Mouse (Mus musculus) embryonic facial prominence, embryonic 15.5 days (tissue): ENCODE data around the gene Qsox1. TPM values are rescaled to one million over a fixed set of nuclear protein-coding genes. Genes with fewer than 3 reads are reported as not detected.

Experiments used
- ATAC-seq: fragments of 200-750 bp; cut with Nextera tagmentation; 2 replicates; pipeline ENCODE4 v1.8.0; 2017; ENCODE audit warnings: low read depth, moderate TSS enrichment; ENCODE audit not compliant: insufficient number of reproducible peaks, low FRiP score, low TSS enrichment
- H3K27ac ChIP-seq: fragments of 300-500 bp; sonication (generic); replicated peaks from 2 replicates; pipeline ENCODE4 v1.5.1; 2015; ENCODE audit warnings: mild to moderate bottlenecking, inconsistent platforms
- H3K27me3 ChIP-seq: fragments of 300-500 bp; sonication (generic); 2 replicates; pipeline ENCODE4 v1.6.1; 2015; ENCODE audit warnings: inconsistent platforms
- H3K36me3 ChIP-seq: fragments of 300-500 bp; sonication (generic); 2 replicates; pipeline ENCODE4 v1.6.1; 2015; ENCODE audit warnings: mild to moderate bottlenecking, inconsistent platforms
- H3K4me1 ChIP-seq: fragments of 300-500 bp; sonication (generic); 2 replicates; pipeline ENCODE4 v1.6.1; 2015; ENCODE audit warnings: inconsistent platforms
- H3K4me2 ChIP-seq: fragments of 300-500 bp; sonication (generic); replicated peaks from 2 replicates; pipeline ENCODE4 v1.6.1; 2015; ENCODE audit warnings: mild to moderate bottlenecking, inconsistent platforms
- H3K4me3 ChIP-seq: fragments of 300-500 bp; sonication (generic); replicated peaks from 2 replicates; pipeline ENCODE4 v1.5.1; 2015; ENCODE audit warnings: mild to moderate bottlenecking, inconsistent platforms
- H3K9ac ChIP-seq: fragments of 300-500 bp; sonication (generic); 2 replicates; pipeline ENCODE4 v1.6.1; 2015; ENCODE audit warnings: inconsistent platforms
- H3K9me3 ChIP-seq: fragments of 300-500 bp; sonication (generic); replicated peaks from 2 replicates; pipeline ENCODE4 v1.6.1; 2016; ENCODE audit warnings: inconsistent platforms
- WGBS: fragments of 180-500 bp; shearing (Covaris S2); methylation state at CpG from one replicate; pipeline ENCODE4 v1.1.7; 2015; 5-methylcytosine and 5-hydroxymethylcytosine counted together
- polyA plus RNA-seq: library from polyadenylated mRNA; unstranded; fragments of >200 nt; fragmentation: Nextera tagmentation; extraction: Ambion mirVana; gene quantifications from 2 replicates; pipeline ENCODE4 v1.2.1, GENCODE M21; 2015

The Qsox1 gene
- polyA plus RNA-seq, 1 experiment from 2014 or later, result 41.4 TPM

GRCm38 (mm10) chr1:155825940-155826716 lies 13.4 kb upstream of the Qsox1 start:
- Histone ChIP-seq H3K27me3 (no peaks in the 10 kb centered on the region), H3K36me3 (no peaks in the 10 kb centered on the region), H3K9ac (no peak overlapping the region), H3K4me3 (no peak overlapping the region), H3K4me1 (no peaks in the 10 kb centered on the region), H3K27ac (no peak overlapping the region), H3K9me3 (no peaks in the 10 kb centered on the region), H3K4me2 (no peak overlapping the region)
- ATAC-seq, result no peak
- WGBS, result 78% methylated on average over 4 of the region's 4 CpGs

GRCm38 (mm10) chr1:155820646-155821045 lies 8.0 kb upstream of the Qsox1 start:
- H3K4me1 ChIP-seq, result no peaks in the 10 kb centered on the region
- no peaks in the 10 kb centered on the region for H3K27me3 ChIP-seq
- no peaks in the 10 kb centered on the region for H3K9me3 ChIP-seq
- no peak overlapping the region for H3K4me3 ChIP-seq
- 83% methylated on average over 5 of the region's 5 CpGs for WGBS
- H3K27ac ChIP-seq, result no peak overlapping the region
- no peaks in the 10 kb centered on the region for H3K36me3 ChIP-seq
- H3K4me2 ChIP-seq, result no peak overlapping the region
- ATAC-seq, result no peak
- H3K9ac ChIP-seq, result no peak overlapping the region

- H3K36me3 ChIP-seq, result no peaks in the 10 kb centered on the region
- H3K27ac ChIP-seq, result no peak overlapping the region
- H3K9me3 ChIP-seq, result no peaks in the 10 kb centered on the region
- H3K4me2 ChIP-seq, result no peak overlapping the region
- WGBS, result 41% methylated on average over 2 of the region's 2 CpGs
- H3K27me3 ChIP-seq, result no peaks in the 10 kb centered on the region
- peaks cover 14% of the 10 kb centered on the region for H3K4me1 ChIP-seq
- no peak overlapping the region for H3K4me3 ChIP-seq
- H3K9ac ChIP-seq, result no peak overlapping the region
- ATAC-seq, result no peak
Observed at GRCm38 (mm10) chr1:155816167-155816566, 3.5 kb upstream of the Qsox1 start.

GRCm38 (mm10) chr1:155811995-155812580 lies 601 bp downstream of the Qsox1 start:
- H3K4me3 ChIP-seq, result peak overlapping the region; percentile 72
- ATAC-seq, result peak; percentile 7; the same call in 1 of the 2 replicates
- WGBS, result 4% methylated on average over 22 of the region's 22 CpGs
- peak overlapping the region; percentile 76 for H3K27ac ChIP-seq
- no peaks in the 10 kb centered on the region for H3K27me3 ChIP-seq
- no peaks in the 10 kb centered on the region for H3K9me3 ChIP-seq
- H3K36me3 ChIP-seq, result no peaks in the 10 kb centered on the region
- H3K4me1 ChIP-seq, result peaks cover 25% of the 10 kb centered on the region
- H3K9ac ChIP-seq, result peak overlapping the region; percentile 58
- H3K4me2 ChIP-seq, result peak overlapping the region; percentile 77

GRCm38 (mm10) chr1:155810616-155811015 lies 2.1 kb downstream of the Qsox1 start:
- Histone ChIP-seq H3K27ac (no peak overlapping the region), H3K4me2 (no peak overlapping the region), H3K4me3 (no peak overlapping the region), H3K9ac (no peak overlapping the region), H3K4me1 (peaks cover 25% of the 10 kb centered on the region), H3K9me3 (no peaks in the 10 kb centered on the region), H3K27me3 (no peaks in the 10 kb centered on the region), H3K36me3 (no peaks in the 10 kb centered on the region)
- 46% methylated on average over 7 of the region's 7 CpGs for WGBS
- ATAC-seq, result no peak

- Histone ChIP-seq H3K27me3 (no peaks in the 10 kb centered on the region), H3K9me3 (no peaks in the 10 kb centered on the region), H3K36me3 (no peaks in the 10 kb centered on the region), H3K4me3 (no peak overlapping the region), H3K27ac (no peak overlapping the region), H3K9ac (no peak overlapping the region), H3K4me1 (peaks cover 25% of the 10 kb centered on the region), H3K4me2 (no peak overlapping the region)
- WGBS, result 74% methylated on average over 10 of the region's 10 CpGs
- ATAC-seq, result no peak
Observed at GRCm38 (mm10) chr1:155809706-155810442, 2.8 kb downstream of the Qsox1 start.

GRCm38 (mm10) chr1:155808261-155808660 lies 4.4 kb downstream of the Qsox1 start:
- Histone ChIP-seq H3K4me1 (peaks cover 22% of the 10 kb centered on the region), H3K4me3 (no peak overlapping the region), H3K9ac (no peak overlapping the region), H3K4me2 (no peak overlapping the region), H3K27ac (no peak overlapping the region), H3K27me3 (no peaks in the 10 kb centered on the region), H3K9me3 (no peaks in the 10 kb centered on the region), H3K36me3 (no peaks in the 10 kb centered on the region)
- ATAC-seq, result no peak
- 86% methylated on average over 4 of the region's 4 CpGs for WGBS

- Histone ChIP-seq H3K36me3 (no peaks in the 10 kb centered on the region), H3K4me1 (peaks cover 6% of the 10 kb centered on the region; the same call in 1 of the 2 replicates), H3K9me3 (no peaks in the 10 kb centered on the region), H3K9ac (no peak overlapping the region), H3K4me3 (no peak overlapping the region), H3K27me3 (no peaks in the 10 kb centered on the region), H3K4me2 (no peak overlapping the region), H3K27ac (no peak overlapping the region)
- no peak for ATAC-seq
- WGBS, result 89% methylated on average over 9 of the region's 9 CpGs
Observed at GRCm38 (mm10) chr1:155805607-155806006, 7.1 kb downstream of the Qsox1 start.

- no peaks in the 10 kb centered on the region for H3K9me3 ChIP-seq
- H3K4me2 ChIP-seq, result no peak overlapping the region
- H3K9ac ChIP-seq, result no peak overlapping the region
- H3K4me3 ChIP-seq, result no peak overlapping the region
- 0 out of 2 replicates have a peak, but pooled peaks cover 4% of the 10 kb centered on the region for H3K36me3 ChIP-seq
- no peaks in the 10 kb centered on the region for H3K4me1 ChIP-seq
- no peak for ATAC-seq
- no peaks in the 10 kb centered on the region for H3K27me3 ChIP-seq
- H3K27ac ChIP-seq, result no peak overlapping the region
- WGBS, result 87% methylated on average over 11 of the region's 11 CpGs
Observed at GRCm38 (mm10) chr1:155801014-155801991, 11.4 kb downstream of the Qsox1 start.

GRCm38 (mm10) chr1:155798000-155798399 lies 14.7 kb downstream of the Qsox1 start:
- 86% methylated on average over 4 of the region's 4 CpGs for WGBS
- Histone ChIP-seq H3K4me2 (no peak overlapping the region), H3K9ac (no peak overlapping the region), H3K27me3 (no peaks in the 10 kb centered on the region), H3K27ac (no peak overlapping the region), H3K9me3 (no peaks in the 10 kb centered on the region), H3K4me3 (no peak overlapping the region), H3K4me1 (no peaks in the 10 kb centered on the region), H3K36me3 (peaks cover 21% of the 10 kb centered on the region)
- ATAC-seq, result no peak
